Mouse (Mus musculus) liver, adult 2 months (tissue): ENCODE measurements around the gene Tmem251.

Source experiments
- CTCF ChIP-seq: fragments of 200-500 bp; IDR thresholded peaks from 2 replicates; pipeline ENCODE4 v1.5.1; 2011; ENCODE audit warnings: low read depth, low read length, control low read depth
- POLR2A ChIP-seq: fragments of 200-500 bp; IDR thresholded peaks from 2 replicates; pipeline ENCODE4 v1.6.1; 2011; ENCODE audit warnings: low read length, control low read depth; ENCODE audit not compliant: insufficient read depth; ENCODE audit errors: extremely low read depth

DNA sequence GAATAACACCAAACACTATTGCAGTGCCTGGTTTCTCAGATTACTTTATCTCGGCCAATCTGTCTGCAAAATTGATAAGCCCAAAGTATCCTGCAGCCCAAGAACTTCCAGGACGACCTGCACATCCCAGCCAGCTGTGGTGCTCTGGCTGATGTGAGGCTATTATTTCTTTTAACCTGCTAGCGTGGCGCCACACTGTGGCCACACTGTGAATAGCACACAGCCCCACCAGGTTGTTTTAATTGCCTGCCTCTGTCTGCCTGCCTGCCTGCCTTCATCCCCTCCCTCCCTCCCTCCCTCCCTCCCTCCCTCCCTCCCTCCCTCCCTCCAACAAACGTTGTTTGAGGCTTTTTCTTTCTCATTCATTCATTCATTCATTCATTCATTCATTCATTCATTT, 10.2 kb upstream of the Tmem251 start:
- TF ChIP-seq POLR2A: no peak
- peak; percentile 86 for TF ChIP-seq CTCF
